Mouse (Mus musculus) C2C12 (cell line): ENCODE data around the gene Plin4. TPM values are rescaled to one million over a fixed set of nuclear protein-coding genes. Genes with fewer than 3 reads are reported as not detected.
A peak's percentile ranks its signal among the peaks of the same experiment; 100 is the strongest.
"Not testable (repeated sequence)": the region's sequence is repeated elsewhere in the genome, so short reads cannot be mapped to it uniquely, and the experiment has no call there.

Experiments
- H3K27me3 ChIP-seq: one replicate; pipeline ENCODE4 v1.6.1; 2011; ENCODE audit not compliant: control insufficient read depth, insufficient read depth, insufficient read length
- H3K36me3 ChIP-seq: one replicate; pipeline ENCODE4 v1.6.1; 2011; ENCODE audit not compliant: control insufficient read depth, insufficient read depth
- H3K4me3 ChIP-seq: one replicate; pipeline ENCODE4 v1.5.1; 2011; ENCODE audit warnings: mild to moderate bottlenecking, control low read depth; ENCODE audit not compliant: poor library complexity, insufficient read depth, severe bottlenecking
- H3K79me2 ChIP-seq: one replicate; pipeline ENCODE4 v1.6.1; 2011; ENCODE audit not compliant: control insufficient read depth, insufficient read depth
- H3K79me3 ChIP-seq: one replicate; pipeline ENCODE4 v1.6.1; 2011; ENCODE audit warnings: low read depth, control low read depth
- H3ac ChIP-seq: one replicate; pipeline ENCODE3; 2011; ENCODE audit warnings: low read depth; ENCODE audit not compliant: control insufficient read depth, insufficient read length
- CEBPB ChIP-seq: IDR thresholded peaks from one replicate; pipeline ENCODE4 v1.6.1; 2011; ENCODE audit warnings: low read depth, mild to moderate bottlenecking, control low read depth, moderate library complexity
- CTCF ChIP-seq: IDR thresholded peaks from one replicate; pipeline ENCODE4 v1.5.1; 2011; ENCODE audit not compliant: control insufficient read depth, insufficient read depth, insufficient read length
- FOSL1 ChIP-seq: IDR thresholded peaks from one replicate; pipeline ENCODE4 v1.8.0; 2011; ENCODE audit warnings: mild to moderate bottlenecking, low read length; ENCODE audit not compliant: poor library complexity, insufficient read depth, severe bottlenecking
- MAX ChIP-seq: IDR thresholded peaks from one replicate; pipeline ENCODE4 v1.6.1; 2011; ENCODE audit warnings: mild to moderate bottlenecking, control low read depth
- MYOD1 ChIP-seq: IDR thresholded peaks from one replicate; pipeline ENCODE4 v1.6.1; 2011; ENCODE audit warnings: low read depth; ENCODE audit not compliant: control insufficient read depth, insufficient read length
- MYOG ChIP-seq: IDR thresholded peaks from one replicate; pipeline ENCODE4 v1.6.1; 2011; ENCODE audit not compliant: control insufficient read depth, insufficient read length; ENCODE audit errors: extremely low read depth
- USF1 ChIP-seq: IDR thresholded peaks from one replicate; pipeline ENCODE4 v1.6.1; 2011; ENCODE audit warnings: low read depth, mild to moderate bottlenecking, control low read depth, moderate library complexity
- polyA plus RNA-seq: library from polyadenylated mRNA; unstranded; fragments of >200 nt; fragmentation: generic; extraction: Trizol; gene quantifications from one replicate; pipeline ENCODE4 v1.2.1, GENCODE M21; 2012; ENCODE audit warnings: missing spikeins

Plin4 gene
- polyA plus RNA-seq, 1 experiment, result 3.2 TPM

DNA sequence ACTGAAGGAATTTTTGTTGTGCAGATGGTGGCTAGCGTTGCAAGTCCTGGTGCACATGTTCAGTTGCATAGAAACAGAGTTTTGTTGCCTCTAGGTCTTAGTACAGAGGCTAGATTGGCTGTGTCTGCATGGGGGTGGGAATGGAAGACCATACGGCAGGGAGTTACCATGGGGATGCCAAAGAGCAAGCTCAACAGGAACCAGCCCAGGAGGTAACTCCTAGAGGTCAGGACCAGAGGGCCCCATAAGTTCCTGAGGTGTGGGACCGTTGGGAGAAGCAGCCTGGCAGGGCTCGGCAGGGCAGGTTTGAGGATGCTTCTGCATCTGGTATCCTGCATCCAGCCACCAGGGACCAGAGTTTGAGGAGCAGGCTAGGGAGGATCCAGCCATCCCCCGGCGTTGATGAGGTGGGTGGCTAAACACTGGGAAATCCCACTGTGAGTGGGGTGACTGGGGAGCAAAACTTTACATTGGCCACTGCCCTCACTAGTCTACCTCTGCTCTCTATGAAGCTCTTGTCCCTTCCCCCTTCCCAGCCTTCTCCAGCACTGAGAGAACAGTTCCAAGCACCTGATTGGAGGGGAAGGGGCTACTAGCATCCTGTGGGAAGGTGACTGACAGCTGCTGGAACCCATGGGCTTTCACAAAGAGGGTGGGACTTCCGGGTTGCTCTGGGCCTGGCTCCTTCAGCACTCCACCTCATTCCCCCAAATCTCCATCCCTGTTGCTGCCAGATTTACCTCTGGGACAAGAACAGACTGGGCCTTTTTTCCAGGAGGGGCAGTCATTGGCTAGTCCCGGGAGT, 28.6 kb downstream of the Plin4 start:
- TF ChIP-seq MAX, result no peak
- no peak for TF ChIP-seq CTCF
- no peak for TF ChIP-seq FOSL1
- TF ChIP-seq MYOG, result no peak
- no peak for TF ChIP-seq MYOD1
- TF ChIP-seq CEBPB, result no peak
- peak overlapping the region; percentile 52 for H3ac ChIP-seq
- H3K4me3 ChIP-seq, result peak overlapping the region; percentile 64
- H3K79me2 ChIP-seq, result peaks cover 61% of the 10 kb centered on the region
- H3K27me3 ChIP-seq, result no peaks in the 10 kb centered on the region
- peaks cover 27% of the 10 kb centered on the region for H3K79me3 ChIP-seq
- H3K36me3 ChIP-seq, result peaks cover 37% of the 10 kb centered on the region

DNA sequence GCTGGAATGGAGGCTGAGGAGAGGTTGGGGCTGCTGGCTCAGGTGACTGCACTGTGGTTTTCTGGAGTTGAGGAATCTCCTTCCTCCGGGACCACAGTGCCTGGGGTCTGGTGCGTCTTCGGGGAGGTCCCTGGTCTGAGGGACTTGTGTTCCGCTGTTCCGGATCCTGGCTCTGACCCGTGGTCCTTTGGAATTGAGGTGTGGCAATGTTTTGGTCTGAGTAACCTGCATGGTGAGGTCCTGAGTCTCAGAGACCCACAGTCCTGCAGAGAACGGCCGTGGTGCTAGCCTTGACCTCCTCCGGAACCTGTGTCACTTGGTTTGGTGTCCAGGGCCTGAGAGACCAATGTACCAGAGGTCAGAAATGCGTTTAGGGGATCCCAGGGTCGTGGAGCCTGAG, 29.7 kb downstream of the Plin4 start:
- Histone ChIP-seq H3K27me3 (no peaks in the 10 kb centered on the region), H3K36me3 (peaks cover 27% of the 10 kb centered on the region), H3K79me3 (peaks cover 27% of the 10 kb centered on the region), H3K79me2 (peaks cover 50% of the 10 kb centered on the region), H3ac (peak overlapping the region; percentile 93), H3K4me3 (peak overlapping the region; percentile 64)
- no peak for TF ChIP-seq CTCF
- no peak for TF ChIP-seq MYOD1
- TF ChIP-seq FOSL1, result no peak
- no peak for TF ChIP-seq CEBPB
- TF ChIP-seq MAX, result no peak
- TF ChIP-seq USF1, result no peak
- no peak for TF ChIP-seq MYOG

DNA sequence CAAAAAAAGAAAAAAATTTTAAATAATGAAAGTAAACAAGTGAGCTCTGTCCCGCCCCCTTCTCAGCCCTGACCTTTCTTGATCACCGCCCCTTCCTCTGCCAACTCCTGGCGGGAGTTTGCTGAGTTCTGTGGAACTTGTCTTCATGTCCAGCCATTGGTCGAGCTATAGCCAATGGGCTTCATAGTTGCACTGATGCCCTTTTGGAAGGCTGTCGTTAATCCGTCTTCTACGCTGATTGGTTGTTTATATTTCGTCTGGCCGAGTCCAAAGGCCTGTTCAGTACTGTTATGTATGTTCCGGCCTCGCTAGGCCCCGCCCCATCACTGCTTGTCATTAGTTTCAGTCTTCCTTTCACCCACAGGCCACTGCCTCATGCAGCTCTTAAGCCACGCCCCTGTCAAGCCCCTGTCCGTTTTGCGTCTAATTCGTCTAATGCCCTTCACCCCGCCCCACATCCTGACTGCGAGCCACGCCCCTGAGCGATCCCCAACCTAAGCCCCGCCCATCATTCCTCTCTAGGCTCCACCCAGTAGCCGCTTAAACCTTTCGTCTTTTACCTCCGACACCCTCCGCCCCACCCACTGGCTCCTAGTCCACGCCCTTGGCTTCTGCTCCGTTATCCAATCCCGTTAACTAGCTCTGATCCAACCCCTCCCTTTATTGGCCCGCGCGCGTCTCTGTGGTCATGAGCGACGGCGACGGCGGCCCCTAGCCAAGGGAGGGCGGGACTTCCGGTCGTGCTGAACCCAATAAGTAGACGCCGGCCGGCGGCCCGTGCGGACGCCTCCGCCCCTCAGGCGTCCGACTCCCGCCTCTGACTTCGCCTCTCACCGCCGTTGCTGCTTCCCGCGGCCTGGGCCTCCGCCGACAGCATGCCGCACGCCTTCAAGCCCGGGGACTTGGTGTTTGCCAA, 30.5 kb downstream of the Plin4 start, which contains the start of gene Hdgfl2:
Hdgfl2 (plus strand) TSS at position 755 of the 916 bp plus-strand sequence.
- H3K36me3 ChIP-seq, result peaks cover 21% of the 10 kb centered on the region
- peaks cover 46% of the 10 kb centered on the region for H3K79me2 ChIP-seq
- TF ChIP-seq CTCF, result no peak
- peak; percentile 73 for TF ChIP-seq MAX
- H3K4me3 ChIP-seq, result peak within 1 kb of the TSS; percentile 64
- H3ac ChIP-seq, result peak within 1 kb of the TSS; percentile 93
- peaks cover 27% of the 10 kb centered on the region for H3K79me3 ChIP-seq
- H3K27me3 ChIP-seq, result no peaks in the 10 kb centered on the region

DNA sequence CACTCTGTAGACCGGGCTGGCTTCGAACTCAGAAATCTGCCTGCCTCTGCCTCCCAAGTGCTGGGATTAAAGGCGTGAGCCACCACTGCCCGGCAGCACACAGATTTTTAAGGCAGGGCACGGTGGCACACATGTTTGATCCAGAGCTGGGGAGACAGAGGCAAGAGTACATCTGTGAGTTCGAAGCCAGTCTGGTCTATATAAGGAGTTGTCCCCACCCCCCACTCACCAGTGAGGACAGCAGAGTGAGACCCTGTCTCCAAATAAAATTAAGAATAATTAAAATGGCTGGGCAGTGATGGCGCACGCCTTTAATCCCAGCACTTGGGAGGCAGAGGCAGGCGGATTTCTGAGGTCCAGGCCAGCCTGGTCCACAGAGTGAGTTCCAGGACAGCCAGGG, 31.2 kb downstream of the Plin4 start:
- Histone ChIP-seq H3K4me3 (peak overlapping the region; percentile 11), H3K79me2 (peaks cover 44% of the 10 kb centered on the region), H3K36me3 (peaks cover 16% of the 10 kb centered on the region), H3K79me3 (peaks cover 27% of the 10 kb centered on the region)
- not testable (repeated sequence) for H3ac ChIP-seq, H3K27me3 ChIP-seq

DNA sequence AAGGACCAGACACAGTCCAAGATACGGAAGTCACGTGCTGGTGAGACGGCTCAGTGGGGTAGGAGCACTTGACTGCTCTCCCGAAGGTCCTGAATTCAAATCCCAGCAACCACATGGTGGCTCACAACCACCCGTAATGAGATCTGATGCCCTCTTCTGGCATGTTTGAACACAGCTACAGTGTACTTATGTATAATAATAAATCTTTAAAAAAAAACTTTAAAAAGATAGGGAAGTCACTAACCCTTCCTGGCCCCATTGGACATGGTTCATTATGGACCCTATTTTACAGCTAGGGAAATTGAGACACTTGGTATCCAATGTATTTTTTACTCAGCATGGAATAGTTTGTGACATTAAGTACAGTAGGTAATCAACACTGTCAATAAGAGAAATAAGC, 32.1 kb downstream of the Plin4 start:
- H3K27me3 ChIP-seq, result no peaks in the 10 kb centered on the region
- H3K4me3 ChIP-seq, result no peak overlapping the region
- H3K79me3 ChIP-seq, result peaks cover 23% of the 10 kb centered on the region
- TF ChIP-seq MYOG (no peak), CEBPB (no peak), USF1 (no peak), MYOD1 (no peak), FOSL1 (no peak), MAX (no peak), CTCF (no peak)
- H3K79me2 ChIP-seq, result peaks cover 35% of the 10 kb centered on the region
- H3K36me3 ChIP-seq, result peaks cover 8% of the 10 kb centered on the region
- no peak overlapping the region for H3ac ChIP-seq
